Mouse (Mus musculus): ENCODE results near the gene Fgfr1op2. TPM values are rescaled to one million over a fixed set of nuclear protein-coding genes. Genes with fewer than 3 reads are reported as not detected.

Gene Fgfr1op2
- polyA plus RNA-seq, 1 experiment from 2014 or later, result 55.3 TPM

Other genes with a start within 250 kb of the Fgfr1op2 start
- 4.3 and 4.5 TPM in 2 replicates for gene Itpr2, start 75.0 kb upstream of the Fgfr1op2 start, polyA plus RNA-seq (2015; fragmentation: Nextera tagmentation; extraction: Ambion mirVana)
- gene Ints13, start 632 bp downstream of the Fgfr1op2 start, polyA plus RNA-seq (2015; fragmentation: Nextera tagmentation; extraction: Ambion mirVana), result 70.6 and 72.4 TPM in 2 replicates
- gene Med21, start 65.3 kb downstream of the Fgfr1op2 start, polyA plus RNA-seq (2015; fragmentation: Nextera tagmentation; extraction: Ambion mirVana), result 116 and 119 TPM in 2 replicates
- 22.2 and 26.6 TPM in 2 replicates for gene Tm7sf3, start 65.6 kb downstream of the Fgfr1op2 start, polyA plus RNA-seq (2015; fragmentation: Nextera tagmentation; extraction: Ambion mirVana)
- gene Stk38l, start 147.8 kb downstream of the Fgfr1op2 start, polyA plus RNA-seq (2015; fragmentation: Nextera tagmentation; extraction: Ambion mirVana), result 16.2 and 17.2 TPM in 2 replicates
- 1.8 and 2.6 TPM in 2 replicates for gene Arntl2, start 218.9 kb downstream of the Fgfr1op2 start, polyA plus RNA-seq (2015; fragmentation: Nextera tagmentation; extraction: Ambion mirVana)